Mouse (Mus musculus) E14TG2a.4 (cell line): ENCODE results near the gene Togaram2.

Source experiments
- H3K27me3 ChIP-seq: 2 replicates; pipeline ENCODE4 v1.6.1; 2014; ENCODE audit warnings: low read length, control low read depth; ENCODE audit not compliant: insufficient read depth
- H3K36me3 ChIP-seq: 2 replicates; pipeline ENCODE4 v1.6.1; 2014; ENCODE audit warnings: low read length, control low read depth; ENCODE audit not compliant: insufficient read depth
- H3K4me1 ChIP-seq: replicated peaks from 2 replicates; pipeline ENCODE4 v1.6.1; 2014; ENCODE audit warnings: low read depth, low read length, control low read depth
- H3K4me3 ChIP-seq: replicated peaks from 2 replicates; pipeline ENCODE4 v1.5.1; 2014; ENCODE audit warnings: mild to moderate bottlenecking, low read length
- H3K9me3 ChIP-seq: 2 replicates; pipeline ENCODE4 v1.6.1; 2014; ENCODE audit warnings: low read length, control low read depth
- CTCF ChIP-seq: conservative IDR thresholded peaks from 2 replicates; pipeline ENCODE4 v1.5.1; 2014; ENCODE audit warnings: low read length
- NANOG ChIP-seq: IDR thresholded peaks from 2 replicates; pipeline ENCODE4 v1.6.1; 2014; ENCODE audit warnings: borderline replicate concordance, low read length, mixed read lengths
- POU5F1 ChIP-seq: IDR thresholded peaks from 2 replicates; pipeline ENCODE4 v1.6.1; 2014; ENCODE audit warnings: low read length, borderline replicate concordance

Togaram2 gene

DNA sequence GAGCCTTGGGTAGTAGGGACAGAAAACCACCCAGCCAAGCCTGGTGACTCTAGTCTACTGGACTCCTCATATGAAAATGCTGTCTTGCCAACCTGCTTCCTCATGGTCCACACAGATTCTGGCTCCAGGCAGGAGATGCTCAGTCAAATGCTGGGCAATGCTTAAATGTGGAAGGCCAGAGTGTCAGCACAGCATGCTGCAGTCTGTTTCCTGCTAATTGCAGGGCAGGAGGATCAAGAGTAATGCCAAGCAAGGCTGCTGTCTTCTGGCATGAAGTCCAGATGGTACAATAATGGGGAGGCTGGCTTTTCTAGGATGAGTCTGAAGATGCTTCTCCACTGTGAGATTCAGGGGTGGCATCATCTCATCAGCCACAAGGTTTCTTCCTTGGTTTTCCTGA lies 47.4 kb downstream of the Togaram2 start:
- H3K9me3 ChIP-seq: no peaks in the 10 kb centered on the region
- TF ChIP-seq CTCF: no peak
- no peak for TF ChIP-seq POU5F1
- TF ChIP-seq NANOG: no peak
- H3K4me1 ChIP-seq: peaks cover 15% of the 10 kb centered on the region
- no peaks in the 10 kb centered on the region for H3K36me3 ChIP-seq
- H3K27me3 ChIP-seq: peaks cover 27% of the 10 kb centered on the region
- H3K4me3 ChIP-seq: no peak overlapping the region

DNA sequence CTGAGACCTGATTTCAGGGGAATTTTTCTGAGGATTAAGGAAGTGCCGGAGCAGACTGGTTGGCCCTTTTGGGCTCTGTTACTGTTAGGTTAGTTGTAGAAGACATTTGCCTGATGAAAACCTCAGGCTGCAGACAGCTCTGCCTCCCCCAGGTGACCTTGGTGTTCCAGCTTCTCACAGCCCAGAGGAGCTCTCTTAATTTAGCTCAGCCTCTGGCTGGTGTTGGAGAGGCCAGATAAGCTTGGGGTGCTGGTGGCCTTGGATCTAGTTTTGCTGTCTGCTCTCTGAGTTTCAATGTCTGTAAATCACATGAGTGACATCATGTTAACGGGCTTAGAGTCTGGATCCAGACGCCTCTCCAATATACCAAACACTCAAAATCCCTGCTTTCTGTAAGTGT lies 48.0 kb downstream of the Togaram2 start:
- H3K4me1 ChIP-seq: peaks cover 15% of the 10 kb centered on the region
- TF ChIP-seq CTCF (no peak), POU5F1 (no peak)
- H3K36me3 ChIP-seq: no peaks in the 10 kb centered on the region
- H3K4me3 ChIP-seq: no peak overlapping the region
- H3K27me3 ChIP-seq: peaks cover 22% of the 10 kb centered on the region
- H3K9me3 ChIP-seq: no peaks in the 10 kb centered on the region

- Histone ChIP-seq H3K9me3 (peaks cover 10% of the 10 kb centered on the region), H3K4me1 (peaks cover 5% of the 10 kb centered on the region), H3K36me3 (no peaks in the 10 kb centered on the region), H3K4me3 (no peak overlapping the region), H3K27me3 (peaks cover 12% of the 10 kb centered on the region)
- TF ChIP-seq NANOG (no peak), CTCF (no peak), POU5F1 (no peak)
These were observed 57.6 kb downstream of the Togaram2 start for GRCm38 (mm10) chr17:71730655-71731054.

- Histone ChIP-seq H3K36me3 (no peaks in the 10 kb centered on the region), H3K9me3 (peaks cover 21% of the 10 kb centered on the region), H3K4me3 (no peak overlapping the region), H3K27me3 (peaks cover 11% of the 10 kb centered on the region; the same call in 1 of the 2 replicates), H3K4me1 (no peaks in the 10 kb centered on the region)
- TF ChIP-seq POU5F1: no peak
- no peak for TF ChIP-seq CTCF
- TF ChIP-seq NANOG: no peak
These were observed 63.4 kb downstream of the Togaram2 start for GRCm38 (mm10) chr17:71736442-71736841.

GRCm38 (mm10) chr17:71742156-71742555 lies 69.1 kb downstream of the Togaram2 start:
- Histone ChIP-seq H3K9me3 (peaks cover 17% of the 10 kb centered on the region; the same call in 1 of the 2 replicates), H3K4me1 (no peaks in the 10 kb centered on the region), H3K36me3 (no peaks in the 10 kb centered on the region), H3K27me3 (peaks cover 14% of the 10 kb centered on the region; the same call in 1 of the 2 replicates), H3K4me3 (no peak overlapping the region)
- TF ChIP-seq CTCF (no peak), NANOG (no peak), POU5F1 (no peak)

- Histone ChIP-seq H3K9me3 (peaks cover 17% of the 10 kb centered on the region; the same call in 1 of the 2 replicates), H3K4me3 (no peak overlapping the region), H3K4me1 (no peaks in the 10 kb centered on the region), H3K27me3 (peaks cover 14% of the 10 kb centered on the region; the same call in 1 of the 2 replicates), H3K36me3 (no peaks in the 10 kb centered on the region)
- TF ChIP-seq CTCF: no peak
- TF ChIP-seq NANOG: no peak
- TF ChIP-seq POU5F1: no peak
These were observed 69.9 kb downstream of the Togaram2 start for GRCm38 (mm10) chr17:71742935-71743334.

DNA sequence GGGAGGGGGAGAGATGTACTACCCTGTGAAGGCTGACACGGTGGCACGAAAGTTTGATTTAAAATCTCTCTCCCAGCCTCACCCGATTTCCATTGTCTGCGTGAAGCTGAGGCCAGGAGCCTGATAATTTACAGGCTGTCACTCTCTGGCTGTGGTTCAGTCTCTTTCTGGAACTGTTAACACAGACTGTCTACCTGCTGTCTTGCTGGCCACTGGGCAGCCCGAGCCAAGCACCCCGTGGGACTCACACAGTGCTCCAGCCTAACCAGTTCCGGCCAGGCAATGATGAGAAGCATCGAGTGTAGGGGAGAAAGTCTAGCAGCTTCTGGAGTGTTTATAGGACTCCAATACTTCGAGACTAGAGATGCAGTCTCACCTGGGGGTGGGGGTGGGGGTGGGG lies 73.1 kb downstream of the Togaram2 start:
- peaks cover 3% of the 10 kb centered on the region for H3K4me1 ChIP-seq
- peaks cover 38% of the 10 kb centered on the region for H3K27me3 ChIP-seq
- no peak overlapping the region for H3K4me3 ChIP-seq
- 0 out of 2 replicates have a peak, but pooled peaks cover 5% of the 10 kb centered on the region for H3K9me3 ChIP-seq
- H3K36me3 ChIP-seq: no peaks in the 10 kb centered on the region
- TF ChIP-seq NANOG (no peak), POU5F1 (no peak), CTCF (no peak)

GRCm38 (mm10) chr17:71747561-71747960 lies 74.5 kb downstream of the Togaram2 start:
- Histone ChIP-seq H3K4me3 (no peak overlapping the region), H3K4me1 (peaks cover 15% of the 10 kb centered on the region), H3K36me3 (no peaks in the 10 kb centered on the region), H3K27me3 (peaks cover 49% of the 10 kb centered on the region), H3K9me3 (0 out of 2 replicates have a peak, but pooled peaks cover 5% of the 10 kb centered on the region)
- TF ChIP-seq CTCF (no peak), POU5F1 (no peak), NANOG (no peak)

DNA sequence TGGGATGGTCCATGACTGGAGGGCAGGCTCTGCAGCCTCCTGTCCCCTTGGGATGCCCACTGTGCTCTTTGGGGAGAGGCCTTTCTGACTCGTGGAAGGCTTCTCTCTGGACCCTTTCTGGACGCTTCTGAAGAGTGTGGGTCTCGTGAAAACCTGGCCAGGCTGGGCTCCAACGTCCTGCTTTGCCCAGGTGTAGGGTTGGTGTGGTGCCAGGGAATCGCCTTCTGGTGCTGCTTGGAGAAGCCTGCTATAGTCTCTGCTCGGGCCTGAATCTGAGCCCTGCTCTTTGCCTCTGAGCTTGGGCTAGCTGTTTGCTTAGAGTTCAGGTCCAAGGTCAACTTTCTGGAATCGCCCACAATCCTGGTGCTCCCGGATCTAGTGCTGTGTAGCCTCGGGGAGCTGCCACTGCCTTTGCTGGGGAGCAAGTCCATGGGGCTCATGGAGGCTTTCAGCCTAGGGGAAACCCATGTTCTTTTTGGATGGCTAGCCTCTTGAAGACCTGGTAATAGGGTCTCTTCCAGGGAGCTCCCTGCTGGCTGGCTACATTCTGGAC lies 76.6 kb downstream of the Togaram2 start:
- no peaks in the 10 kb centered on the region for H3K36me3 ChIP-seq
- no peak for TF ChIP-seq NANOG
- no peak for TF ChIP-seq POU5F1
- H3K9me3 ChIP-seq: 0 out of 2 replicates have a peak, but pooled peaks cover 5% of the 10 kb centered on the region
- no peak overlapping the region for H3K4me3 ChIP-seq
- peaks cover 15% of the 10 kb centered on the region for H3K4me1 ChIP-seq
- peaks cover 48% of the 10 kb centered on the region for H3K27me3 ChIP-seq
